ENCODE assay signal across 23 mouse cellular contexts in genomic region chr6:29600188-29600587, GRCm38 (mm10).
"Had no signal": no experiment of that assay in that cellular context is flagged by ENCODE, and none has a peak within 500 bp of the region (broad histone marks: within the 10 kb centered on the region; RNA-seq: fewer than 3 reads in every experiment).

No protein-coding gene starts in this region.

- H3K4me1 ChIP-seq: kidney, embryonic 15.5 days; limb, embryonic 12.5 days; liver, embryonic 15.5 days had no signal

- H3K9ac ChIP-seq: heart, embryonic 13.5 days; heart, embryonic 15.5 days; hindbrain, embryonic 13.5 days; hindbrain, embryonic 15.5 days; kidney, embryonic 15.5 days; limb, embryonic 12.5 days; liver, embryonic 13.5 days; liver, embryonic 15.5 days had no signal

- H3K36me3 ChIP-seq: heart, embryonic 15.5 days; hindbrain, embryonic 13.5 days; hindbrain, embryonic 15.5 days had no signal

- H3K9me3 ChIP-seq: heart, embryonic 13.5 days; heart, embryonic 15.5 days; hindbrain, embryonic 13.5 days; hindbrain, embryonic 15.5 days; kidney, embryonic 15.5 days; limb, embryonic 12.5 days; liver, embryonic 13.5 days; liver, embryonic 15.5 days had no signal

- DNase-seq: gastrocnemius, postnatal 14 days; heart, adult 18-20 months; heart, postnatal 14 days; heart, postnatal 36 days; kidney, adult 11 months; kidney, adult 2 months; kidney, adult 9 months; kidney, postnatal 14 days; kidney, postnatal 36 days; layer of hippocampus, adult 9-11 months; layer of hippocampus, postnatal 36 days; left cerebral cortex, postnatal 4 days; liver; liver, embryonic 13.5 days had no signal

- H3K27me3 ChIP-seq: heart, embryonic 13.5 days; heart, embryonic 15.5 days; hindbrain, embryonic 13.5 days; hindbrain, embryonic 15.5 days; kidney, embryonic 15.5 days; limb, embryonic 12.5 days; liver, embryonic 13.5 days; liver, embryonic 15.5 days had no signal

- H3K27ac ChIP-seq: heart, embryonic 13.5 days; heart, embryonic 15.5 days; hindbrain, embryonic 13.5 days; hindbrain, embryonic 15.5 days; hindbrain, postnatal 0 days; kidney, embryonic 15.5 days; kidney, postnatal 0 days; limb, embryonic 12.5 days; liver, embryonic 13.5 days; liver, embryonic 15.5 days had no signal

- H3K4me3 ChIP-seq: heart, embryonic 13.5 days; heart, embryonic 15.5 days; hindbrain, embryonic 13.5 days; hindbrain, embryonic 15.5 days; kidney, embryonic 15.5 days; limb, embryonic 12.5 days; liver, embryonic 13.5 days; liver, embryonic 15.5 days had no signal
